Mouse (Mus musculus) C2C12 (cell line): Measurements from ENCODE around the gene Ttll9. TPM values are rescaled to one million over a fixed set of nuclear protein-coding genes. Genes with fewer than 3 reads are reported as not detected.

Experiments used
- H3K27me3 ChIP-seq: one replicate; pipeline ENCODE4 v1.6.1; 2011; ENCODE audit not compliant: control insufficient read depth, insufficient read depth, insufficient read length
- H3K36me3 ChIP-seq: one replicate; pipeline ENCODE4 v1.6.1; 2011; ENCODE audit not compliant: control insufficient read depth, insufficient read depth
- H3K4me3 ChIP-seq: one replicate; pipeline ENCODE4 v1.5.1; 2011; ENCODE audit warnings: mild to moderate bottlenecking, control low read depth; ENCODE audit not compliant: poor library complexity, insufficient read depth, severe bottlenecking
- H3K79me2 ChIP-seq: one replicate; pipeline ENCODE4 v1.6.1; 2011; ENCODE audit not compliant: control insufficient read depth, insufficient read depth
- H3K79me3 ChIP-seq: one replicate; pipeline ENCODE4 v1.6.1; 2011; ENCODE audit warnings: low read depth, control low read depth
- H3ac ChIP-seq: one replicate; pipeline ENCODE3; 2011; ENCODE audit warnings: low read depth; ENCODE audit not compliant: control insufficient read depth, insufficient read length
- CEBPB ChIP-seq: IDR thresholded peaks from one replicate; pipeline ENCODE4 v1.6.1; 2011; ENCODE audit warnings: low read depth, mild to moderate bottlenecking, control low read depth, moderate library complexity
- CTCF ChIP-seq: IDR thresholded peaks from one replicate; pipeline ENCODE4 v1.5.1; 2011; ENCODE audit not compliant: control insufficient read depth, insufficient read depth, insufficient read length
- FOSL1 ChIP-seq: IDR thresholded peaks from one replicate; pipeline ENCODE4 v1.8.0; 2011; ENCODE audit warnings: mild to moderate bottlenecking, low read length; ENCODE audit not compliant: poor library complexity, insufficient read depth, severe bottlenecking
- MAX ChIP-seq: IDR thresholded peaks from one replicate; pipeline ENCODE4 v1.6.1; 2011; ENCODE audit warnings: mild to moderate bottlenecking, control low read depth
- MYOD1 ChIP-seq: IDR thresholded peaks from one replicate; pipeline ENCODE4 v1.6.1; 2011; ENCODE audit warnings: low read depth; ENCODE audit not compliant: control insufficient read depth, insufficient read length
- MYOG ChIP-seq: IDR thresholded peaks from one replicate; pipeline ENCODE4 v1.6.1; 2011; ENCODE audit not compliant: control insufficient read depth, insufficient read length; ENCODE audit errors: extremely low read depth
- USF1 ChIP-seq: IDR thresholded peaks from one replicate; pipeline ENCODE4 v1.6.1; 2011; ENCODE audit warnings: low read depth, mild to moderate bottlenecking, control low read depth, moderate library complexity
- polyA plus RNA-seq: library from polyadenylated mRNA; unstranded; fragments of >200 nt; fragmentation: generic; extraction: Trizol; gene quantifications from one replicate; pipeline ENCODE4 v1.2.1, GENCODE M21; 2012; ENCODE audit warnings: missing spikeins

Ttll9 gene
- polyA plus RNA-seq, 1 experiment = 0.16 TPM

GRCm38 (mm10) chr2:152997046-152997445, 34.8 kb downstream of the Ttll9 start:
- Histone ChIP-seq H3K36me3 (no peaks in the 10 kb centered on the region), H3K79me2 (no peaks in the 10 kb centered on the region), H3K79me3 (no peaks in the 10 kb centered on the region), H3K4me3 (no peak overlapping the region), H3ac (no peak overlapping the region), H3K27me3 (peaks cover 46% of the 10 kb centered on the region)
- no peak for TF ChIP-seq MYOG
- no peak for TF ChIP-seq MYOD1
- no peak for TF ChIP-seq FOSL1
- no peak for TF ChIP-seq CEBPB
- TF ChIP-seq USF1 = no peak
- TF ChIP-seq MAX = no peak
- TF ChIP-seq CTCF = no peak

- H3K27me3 ChIP-seq = peaks cover 39% of the 10 kb centered on the region
- H3ac ChIP-seq = no peak overlapping the region
- TF ChIP-seq CEBPB (no peak), CTCF (no peak), FOSL1 (no peak), MAX (no peak), USF1 (no peak), MYOG (no peak), MYOD1 (no peak)
- no peaks in the 10 kb centered on the region for H3K36me3 ChIP-seq
- H3K79me2 ChIP-seq = no peaks in the 10 kb centered on the region
- H3K79me3 ChIP-seq = no peaks in the 10 kb centered on the region
- H3K4me3 ChIP-seq = no peak overlapping the region
Observed at GRCm38 (mm10) chr2:153002492-153003248, 40.4 kb downstream of the Ttll9 start.

- no peak overlapping the region for H3ac ChIP-seq
- H3K79me3 ChIP-seq = no peaks in the 10 kb centered on the region
- no peak overlapping the region for H3K4me3 ChIP-seq
- TF ChIP-seq MYOD1 (no peak), CTCF (no peak), MAX (no peak), MYOG (no peak), FOSL1 (no peak), USF1 (no peak), CEBPB (no peak)
- H3K27me3 ChIP-seq = peaks cover 32% of the 10 kb centered on the region
- H3K36me3 ChIP-seq = peaks cover 2% of the 10 kb centered on the region
- no peaks in the 10 kb centered on the region for H3K79me2 ChIP-seq
Observed at GRCm38 (mm10) chr2:153003681-153004338, 41.5 kb downstream of the Ttll9 start.

- Histone ChIP-seq H3K79me3 (no peaks in the 10 kb centered on the region), H3ac (no peak overlapping the region), H3K36me3 (peaks cover 20% of the 10 kb centered on the region), H3K79me2 (no peaks in the 10 kb centered on the region), H3K27me3 (peaks cover 23% of the 10 kb centered on the region), H3K4me3 (no peak overlapping the region)
- TF ChIP-seq FOSL1 = no peak
- no peak for TF ChIP-seq CTCF
Observed at GRCm38 (mm10) chr2:153005981-153006380, 43.7 kb downstream of the Ttll9 start.

GRCm38 (mm10) chr2:153009192-153009973, 47.1 kb downstream of the Ttll9 start:
- peaks cover 12% of the 10 kb centered on the region for H3K79me3 ChIP-seq
- peaks cover 47% of the 10 kb centered on the region for H3K36me3 ChIP-seq
- peaks cover 2% of the 10 kb centered on the region for H3K27me3 ChIP-seq
- H3ac ChIP-seq = no peak overlapping the region
- H3K79me2 ChIP-seq = peaks cover 27% of the 10 kb centered on the region
- no peak for TF ChIP-seq MYOG
- TF ChIP-seq CTCF = no peak
- no peak for TF ChIP-seq MAX
- no peak for TF ChIP-seq MYOD1
- no peak for TF ChIP-seq CEBPB
- no peak for TF ChIP-seq USF1
- no peak for TF ChIP-seq FOSL1
- no peak overlapping the region for H3K4me3 ChIP-seq
